Mouse (Mus musculus) kidney, postnatal 25 days (tissue): Measurements from ENCODE around the gene Gm19402.
"Not testable (repeated sequence)": the region's sequence is repeated elsewhere in the genome, so short reads cannot be mapped to it uniquely, and the experiment has no call there.

Experiments used
- DNase-seq, 2 experiments: peaks; one replicate each; pipeline ENCODE4 v3.0.0; 2021; ENCODE audit warnings: mixed read lengths in 2 of 2

Gene Gm19402

DNA sequence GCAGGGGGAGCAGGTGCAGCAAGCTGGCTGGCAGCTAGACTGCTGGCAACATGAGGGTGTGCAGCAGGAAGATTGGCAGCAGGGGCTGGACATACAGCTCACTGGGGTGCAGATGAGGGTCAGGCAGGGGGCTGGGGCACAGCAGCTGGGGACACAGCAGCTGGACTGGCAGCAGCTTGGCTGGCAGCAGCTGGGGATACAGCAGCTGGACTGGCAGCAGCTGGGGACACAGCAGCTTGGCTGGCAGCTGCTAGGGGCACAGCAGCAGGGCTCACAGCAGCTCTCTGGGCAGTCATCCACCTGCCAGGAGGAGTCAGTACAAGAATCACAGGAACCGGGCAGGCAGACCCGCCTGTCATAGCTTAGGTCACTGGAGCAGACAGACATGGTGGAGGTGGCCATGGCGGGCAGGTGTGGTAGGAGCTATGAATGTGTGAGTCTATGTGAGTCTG is at the start of gene Gm19402:
Gm19402 (minus strand) TSS at position 402 of the 452 bp plus-strand sequence.
- DNase-seq, result not testable (repeated sequence)

GRCm38 (mm10) chr10:77738929-77739328 is 48.4 kb upstream of the Gm19402 start:
- DNase-seq, result no peak

DNA sequence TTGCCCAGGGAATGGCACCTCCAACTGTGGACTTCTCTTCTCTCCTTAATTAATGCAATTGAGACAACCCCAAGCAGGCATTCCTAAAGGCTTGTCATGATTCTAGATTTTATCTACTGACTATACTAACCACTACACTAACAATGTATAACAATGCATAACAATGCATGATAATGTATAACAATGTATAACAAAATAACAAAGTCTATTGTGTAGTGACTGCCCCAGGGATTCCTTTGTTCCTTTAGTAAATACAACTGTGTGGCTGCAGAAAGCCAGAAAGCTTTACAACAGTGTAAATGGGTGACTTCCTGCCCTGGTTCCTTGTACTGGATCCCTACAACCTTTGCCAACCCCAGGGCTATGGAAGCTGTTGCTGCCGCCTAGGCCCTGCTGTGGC is 45.4 kb upstream of the Gm19402 start:
- DNase-seq, result no peak

GRCm38 (mm10) chr10:77729241-77729640 is 38.7 kb upstream of the Gm19402 start:
- DNase-seq, result peak in 1 of 2 experiments; percentile 5

- DNase-seq, result no peak
Observed at GRCm38 (mm10) chr10:77728280-77728679, 37.7 kb upstream of the Gm19402 start.

DNA sequence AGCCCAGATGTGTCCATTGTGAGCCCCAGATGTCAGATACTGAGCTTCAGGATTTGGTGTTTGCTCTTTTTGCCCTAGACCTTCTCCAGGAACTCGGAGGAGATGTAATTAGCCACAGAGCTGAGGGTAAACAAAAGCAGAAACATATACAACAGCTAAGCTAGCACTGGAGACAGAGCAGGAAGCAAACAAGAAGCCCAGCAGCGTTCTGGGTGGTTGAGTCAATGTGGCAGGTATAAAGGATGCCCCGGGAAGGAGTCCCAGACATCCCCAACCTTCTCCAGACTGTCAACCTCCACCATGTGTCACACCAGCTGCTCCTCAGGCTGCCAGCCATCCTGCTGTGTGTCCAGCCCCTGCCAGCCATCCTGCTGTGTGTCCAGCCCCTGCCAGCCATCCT is 35.6 kb upstream of the Gm19402 start, which contains the start of gene Gm10100:
Gm10100 (plus strand) TSS at position 301 of the 400 bp plus-strand sequence.
- DNase-seq, result no peak

DNA sequence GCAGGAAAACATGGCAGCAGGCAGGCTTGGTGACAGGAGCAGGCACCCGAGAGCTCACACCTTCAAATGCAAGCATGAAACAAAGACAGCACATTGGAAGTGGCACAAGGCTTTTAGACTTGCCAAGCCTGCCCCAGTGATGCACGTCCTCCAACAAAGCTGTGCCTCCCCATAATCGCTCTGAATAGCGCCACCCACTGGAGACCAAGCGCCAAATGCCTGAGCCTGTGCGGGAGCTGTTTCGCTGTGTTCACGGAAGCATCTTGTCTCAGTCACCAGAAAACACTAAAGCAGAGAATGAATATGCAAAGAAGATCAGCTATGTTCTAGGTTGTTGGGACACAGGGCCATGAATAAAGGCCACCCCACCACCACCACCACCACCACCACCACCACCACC is 34.3 kb upstream of the Gm19402 start:
- no peak for DNase-seq

DNA sequence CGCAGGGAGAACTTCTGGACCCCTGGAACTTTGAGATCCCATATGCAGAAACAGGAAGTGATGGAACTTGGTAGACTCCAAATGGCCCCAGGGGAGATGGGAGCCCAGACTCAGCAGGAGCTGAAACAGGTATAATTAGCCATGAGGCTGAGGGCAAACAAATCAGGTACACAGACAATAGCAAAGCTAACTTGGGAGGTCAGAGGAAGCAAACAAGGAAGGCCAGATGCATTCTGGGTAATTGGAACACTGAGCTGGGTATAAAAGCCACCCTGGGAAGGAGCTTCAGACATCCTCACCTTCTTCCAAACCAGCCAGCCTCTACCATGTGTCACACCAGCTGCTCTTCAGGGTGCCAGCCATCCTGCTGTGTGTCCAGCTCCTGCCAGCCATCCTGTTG is 29.7 kb upstream of the Gm19402 start, which contains the start of gene Krtap12-1:
Krtap12-1 (plus strand) TSS at position 301 of the 400 bp plus-strand sequence.
- DNase-seq, result not testable (repeated sequence)

- DNase-seq, result no peak
Observed at GRCm38 (mm10) chr10:77715507-77715906, 24.9 kb upstream of the Gm19402 start, which contains the start of gene Gm10142. Gene Gm10142, plus strand, starts transcription at chr10:77715807.

- DNase-seq, result no peak
Observed at GRCm38 (mm10) chr10:77713734-77714133, 23.2 kb upstream of the Gm19402 start.

GRCm38 (mm10) chr10:77711157-77711556 is 20.6 kb upstream of the Gm19402 start, which contains the start of gene Gm10024:
Gene Gm10024, plus strand, starts transcription at chr10:77711457.
- DNase-seq, result not testable (repeated sequence)

GRCm38 (mm10) chr10:77709831-77710230 is 19.3 kb upstream of the Gm19402 start:
- no peak for DNase-seq

DNA sequence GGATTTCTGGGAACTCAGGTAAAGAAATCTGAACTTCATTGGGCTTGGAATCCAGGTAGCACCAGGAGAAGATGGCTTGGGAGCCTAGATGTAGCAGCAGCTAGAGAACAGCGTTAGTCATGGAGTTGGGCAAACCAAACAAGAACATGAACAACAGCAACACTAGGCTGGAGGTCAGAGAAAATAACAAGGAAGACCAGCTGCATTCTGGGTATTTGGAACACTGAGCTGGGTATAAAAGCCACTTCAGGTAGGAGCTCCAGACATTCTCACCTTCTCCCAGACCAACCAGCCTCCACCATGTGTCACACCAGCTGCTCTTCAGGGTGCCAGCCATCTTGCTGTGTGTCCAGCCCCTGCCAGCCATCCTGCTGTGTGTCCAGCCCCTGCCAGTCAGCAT is 15.8 kb upstream of the Gm19402 start, which contains the start of gene Gm10272:
Gm10272 (plus strand) TSS at position 301 of the 400 bp plus-strand sequence.
- no peak for DNase-seq

GRCm38 (mm10) chr10:77697133-77697532 is 6.6 kb upstream of the Gm19402 start, which contains the start of gene Gm9508:
Gene Gm9508, minus strand, starts transcription at chr10:77697233.
- no peak for DNase-seq

DNA sequence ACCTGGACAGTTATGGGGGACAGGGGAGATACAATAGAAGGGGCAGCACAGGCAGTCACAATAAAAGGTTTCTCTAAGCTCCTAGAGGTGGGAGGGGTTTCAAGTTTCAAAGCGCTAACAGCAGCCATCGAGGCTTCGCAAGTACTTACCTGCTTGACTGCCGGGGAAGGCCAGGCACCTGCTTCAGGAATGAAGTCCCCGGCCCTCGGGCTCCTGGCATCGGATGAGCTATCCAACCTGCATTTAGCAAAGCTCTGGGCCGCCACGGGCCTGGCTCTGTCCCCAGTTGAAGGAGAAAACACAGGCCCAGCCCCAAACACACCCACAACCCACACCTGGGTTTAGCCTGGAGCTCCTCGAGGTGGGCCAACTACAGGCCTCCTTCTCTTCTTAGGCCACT is 3.5 kb downstream of the Gm19402 start:
- DNase-seq, result no peak

GRCm38 (mm10) chr10:77685895-77686664 is 4.5 kb downstream of the Gm19402 start, which contains the start of gene Tspear:
Gene Tspear, plus strand, starts transcription at chr10:77686569.
- no peak for DNase-seq

GRCm38 (mm10) chr10:77684181-77684580 is 6.4 kb downstream of the Gm19402 start:
- no peak for DNase-seq

DNA sequence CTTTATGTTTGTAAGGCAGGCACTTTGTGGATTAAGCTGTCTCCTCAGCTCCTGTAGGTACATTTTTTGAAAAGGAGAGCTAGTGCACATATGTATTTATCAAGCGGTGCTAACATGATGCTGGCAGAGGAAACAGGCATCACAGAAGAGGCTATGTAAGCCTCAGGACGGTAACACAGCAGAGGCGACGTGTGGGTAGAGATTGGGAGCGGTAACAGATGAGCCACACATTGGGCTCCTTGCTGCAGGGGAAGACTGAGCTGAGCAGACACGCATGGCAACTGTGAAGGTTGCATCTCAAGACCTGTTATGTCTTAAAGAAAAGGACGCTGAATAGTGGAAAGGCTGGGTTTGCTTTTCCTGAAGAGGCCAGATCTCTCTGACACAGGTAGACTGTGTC is 7.6 kb downstream of the Gm19402 start:
- no peak for DNase-seq

DNA sequence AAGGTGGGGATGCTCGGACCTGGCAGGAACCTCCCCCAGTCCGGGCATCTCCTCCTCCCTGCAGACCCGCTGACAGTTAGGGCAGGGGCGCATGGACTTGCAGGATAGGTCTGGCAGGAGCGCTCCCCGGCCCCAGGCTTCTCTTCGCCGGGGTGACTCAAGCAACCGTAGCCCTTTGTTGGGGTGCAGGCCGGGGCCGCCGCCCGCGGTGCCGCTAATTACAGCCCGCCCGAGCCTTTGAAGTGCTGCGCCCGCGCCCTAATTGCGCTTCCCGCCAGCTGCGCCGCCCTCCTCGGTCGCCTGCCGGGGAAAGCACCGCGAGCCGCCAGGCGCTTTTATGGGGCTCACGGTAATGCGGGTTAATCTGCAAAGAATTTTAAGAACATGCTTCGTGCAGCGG is 13.0 kb downstream of the Gm19402 start:
- no peak for DNase-seq

GRCm38 (mm10) chr10:77673765-77674164 is 16.8 kb downstream of the Gm19402 start:
- DNase-seq, result no peak

DNA sequence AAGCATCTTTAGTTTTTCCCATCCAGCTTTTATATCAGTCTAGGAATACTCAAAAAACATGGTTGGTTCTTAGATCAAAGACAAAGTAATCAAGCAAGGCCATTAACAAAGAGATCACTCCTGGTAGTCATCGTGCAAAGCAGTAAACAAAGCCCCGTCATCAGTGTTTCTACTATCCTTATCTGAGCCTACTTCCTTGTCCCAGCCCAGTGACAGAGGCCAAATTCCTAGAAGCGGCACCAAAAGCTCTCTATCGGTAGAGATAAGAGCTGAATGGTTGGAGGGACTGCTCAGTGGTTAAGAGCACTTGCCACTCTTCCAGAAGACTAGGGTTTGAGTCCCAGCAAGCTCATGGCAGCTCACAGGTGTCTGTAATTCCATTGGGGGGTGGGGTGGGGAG is 19.0 kb downstream of the Gm19402 start:
- DNase-seq, result no peak

- DNase-seq, result no peak
Observed at GRCm38 (mm10) chr10:77670710-77671109, 19.8 kb downstream of the Gm19402 start.

GRCm38 (mm10) chr10:77667402-77667801 is 23.2 kb downstream of the Gm19402 start:
- no peak for DNase-seq

- DNase-seq, result no peak
Observed at GRCm38 (mm10) chr10:77666342-77666741, 24.2 kb downstream of the Gm19402 start.
